Mouse (Mus musculus): ENCODE measurements around the gene Wnt9a.

Wnt9a gene

GRCm38 (mm10) chr11:59369848-59370247 is 63.1 kb downstream of the Wnt9a start:
- Histone ChIP-seq H3K9me3 (ENCODE audit: low read length) (no peaks in the 10 kb centered on the region), H3K4me1 (replicated peaks; ENCODE audit: low read depth, low read length) (peaks cover 4% of the 10 kb centered on the region; the same call in 1 of the 2 replicates), H3K27me3 (ENCODE audit: insufficient read depth, low read length) (no peaks in the 10 kb centered on the region), H3K4me3 (replicated peaks; ENCODE audit: low read length) (no peak overlapping the region), H3K36me3 (ENCODE audit: insufficient read depth, low read length) (no peaks in the 10 kb centered on the region)
- TF ChIP-seq CTCF (conservative IDR thresholded peaks at IDR 0.05; ENCODE audit: low read length), result no peak
- TF ChIP-seq NANOG (IDR thresholded peaks at IDR 0.05; ENCODE audit: borderline replicate concordance, low read length), result no peak
- TF ChIP-seq POU5F1 (IDR thresholded peaks at IDR 0.05; ENCODE audit: borderline replicate concordance, low read length), result no peak

GRCm38 (mm10) chr11:59375475-59375874 is 68.7 kb downstream of the Wnt9a start, which contains the start of gene Prss38:
Gene Prss38, minus strand, starts transcription at chr11:59375657.
- TF ChIP-seq CTCF (conservative IDR thresholded peaks at IDR 0.05; ENCODE audit: low read length), result peak; percentile 66
- TF ChIP-seq POU5F1 (IDR thresholded peaks at IDR 0.05; ENCODE audit: borderline replicate concordance, low read length), result no peak
- peak within 1 kb of the TSS; percentile 66 for H3K4me3 ChIP-seq (replicated peaks; ENCODE audit: low read length)
- H3K27me3 ChIP-seq (ENCODE audit: insufficient read depth, low read length), result no peaks in the 10 kb centered on the region
- peaks cover 7% of the 10 kb centered on the region; the same call in 1 of the 2 replicates for H3K9me3 ChIP-seq (ENCODE audit: low read length)
- H3K4me1 ChIP-seq (replicated peaks; ENCODE audit: low read depth, low read length), result peaks cover 24% of the 10 kb centered on the region
- H3K36me3 ChIP-seq (ENCODE audit: insufficient read depth, low read length), result no peaks in the 10 kb centered on the region

GRCm38 (mm10) chr11:59377999-59378398 is 71.3 kb downstream of the Wnt9a start:
- Histone ChIP-seq H3K27me3 (ENCODE audit: insufficient read depth, low read length) (no peaks in the 10 kb centered on the region), H3K36me3 (ENCODE audit: insufficient read depth, low read length) (no peaks in the 10 kb centered on the region), H3K4me3 (replicated peaks; ENCODE audit: low read length) (no peak overlapping the region), H3K9me3 (ENCODE audit: low read length) (peaks cover 7% of the 10 kb centered on the region; the same call in 1 of the 2 replicates), H3K4me1 (replicated peaks; ENCODE audit: low read depth, low read length) (peaks cover 24% of the 10 kb centered on the region)
- TF ChIP-seq POU5F1 (IDR thresholded peaks at IDR 0.05; ENCODE audit: borderline replicate concordance, low read length), result no peak
- no peak for TF ChIP-seq CTCF (conservative IDR thresholded peaks at IDR 0.05; ENCODE audit: low read length)
- TF ChIP-seq NANOG (IDR thresholded peaks at IDR 0.05; ENCODE audit: borderline replicate concordance, low read length), result no peak

- H3K27me3 ChIP-seq (ENCODE audit: insufficient read depth, low read length), result no peaks in the 10 kb centered on the region
- no peaks in the 10 kb centered on the region for H3K36me3 ChIP-seq (ENCODE audit: insufficient read depth, low read length)
- peaks cover 27% of the 10 kb centered on the region for H3K4me1 ChIP-seq (replicated peaks; ENCODE audit: low read depth, low read length)
- TF ChIP-seq POU5F1 (IDR thresholded peaks at IDR 0.05; ENCODE audit: borderline replicate concordance, low read length), result no peak
- no peak for TF ChIP-seq CTCF (conservative IDR thresholded peaks at IDR 0.05; ENCODE audit: low read length)
- no peak for TF ChIP-seq NANOG (IDR thresholded peaks at IDR 0.05; ENCODE audit: borderline replicate concordance, low read length)
- no peak overlapping the region for H3K4me3 ChIP-seq (replicated peaks; ENCODE audit: low read length)
- H3K9me3 ChIP-seq (ENCODE audit: low read length), result peaks cover 7% of the 10 kb centered on the region; the same call in 1 of the 2 replicates
These were observed 72.8 kb downstream of the Wnt9a start for GRCm38 (mm10) chr11:59379547-59379946.
